Mouse (Mus musculus) ES-E14 (cell line): ENCODE results near the gene Nrxn3.

Experiments used
- CHD2 ChIP-seq: IDR thresholded peaks from 2 replicates; pipeline ENCODE4 v1.6.1; 2014; ENCODE audit warnings: mild to moderate bottlenecking, low read depth, low read length, inconsistent platforms
- HCFC1 ChIP-seq: IDR thresholded peaks from 2 replicates; pipeline ENCODE4 v1.6.1; 2012; ENCODE audit warnings: low read length, inconsistent platforms, borderline replicate concordance; ENCODE audit not compliant: insufficient read depth
- MAFK ChIP-seq: IDR thresholded peaks from 2 replicates; pipeline ENCODE4 v1.6.1; 2014; ENCODE audit warnings: mild to moderate bottlenecking, low read depth, low read length, inconsistent platforms; ENCODE audit not compliant: insufficient read depth
- ZC3H11A ChIP-seq: IDR thresholded peaks from 2 replicates; pipeline ENCODE4 v1.6.1; 2012; ENCODE audit warnings: low read depth, mild to moderate bottlenecking, inconsistent platforms, low read length, borderline replicate concordance
- ZNF384 ChIP-seq: IDR thresholded peaks from 2 replicates; pipeline ENCODE4 v1.6.1; 2012; ENCODE audit warnings: low read depth, low read length, inconsistent platforms

- TF ChIP-seq ZNF384 (no peak), ZC3H11A (no peak), MAFK (no peak), HCFC1 (no peak), CHD2 (no peak)
Measured at GRCm38 (mm10) chr12:88839724-88840123, 117.0 kb downstream of the Nrxn3 start.
